Mouse (Mus musculus) ovary, adult 18-20 months (tissue): ENCODE measurements around the gene Tmem39b.
A peak's percentile ranks its signal among the peaks of the same experiment; 100 is the strongest.

Experiments used
- DNase-seq: peaks from one replicate; pipeline ENCODE4 v3.0.0; 2022; ENCODE audit warnings: low spot score, mixed read lengths

Gene Tmem39b

DNA sequence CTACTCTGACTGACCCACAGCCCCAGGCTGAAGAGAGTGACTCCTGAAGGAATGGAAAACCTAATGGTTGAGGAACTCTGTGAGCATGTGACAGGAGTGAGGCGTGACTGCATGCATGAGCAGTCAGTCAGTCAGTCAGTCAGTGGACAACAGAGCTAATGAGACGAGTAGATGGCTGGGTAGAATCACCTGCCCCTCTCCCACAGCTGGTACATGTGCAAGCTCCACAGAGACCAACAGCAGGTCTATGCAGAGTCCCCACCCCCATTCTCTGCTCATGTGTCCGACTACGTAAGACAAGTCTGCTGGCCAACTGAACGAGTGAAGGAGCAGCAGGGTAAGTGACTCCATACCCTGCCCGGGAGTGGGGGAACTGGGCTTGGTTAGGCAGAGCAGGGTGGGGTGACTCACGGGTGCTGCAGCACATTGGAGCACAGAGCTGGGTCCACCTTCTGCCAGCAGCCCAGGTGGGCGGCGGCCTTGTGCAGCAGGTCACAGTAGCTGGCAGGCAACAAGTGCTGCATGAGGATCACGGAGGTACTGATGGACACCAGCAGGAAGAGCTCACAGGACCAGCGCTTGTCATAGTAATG lies 12.6 kb downstream of the Tmem39b start:
- DNase-seq, result no peak

DNA sequence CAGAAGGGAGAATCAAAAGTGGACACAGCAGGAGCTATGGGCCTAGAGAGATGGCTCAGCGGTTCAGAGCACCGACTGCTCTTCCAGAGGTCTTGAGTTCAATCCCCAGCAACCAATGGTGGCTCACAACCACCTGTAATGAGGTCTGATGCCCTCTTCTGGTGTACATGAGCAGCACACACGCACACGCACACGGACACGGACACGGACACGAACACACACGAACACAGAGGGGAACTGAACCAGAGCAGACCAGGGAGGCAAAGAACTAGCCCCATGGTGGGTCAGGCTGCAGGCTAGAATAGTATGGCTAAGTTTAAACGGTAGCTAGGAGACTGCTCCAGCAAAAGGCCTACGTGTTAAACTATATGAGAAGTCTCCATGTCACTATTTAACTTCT lies 14.8 kb downstream of the Tmem39b start:
- DNase-seq, result no peak

DNA sequence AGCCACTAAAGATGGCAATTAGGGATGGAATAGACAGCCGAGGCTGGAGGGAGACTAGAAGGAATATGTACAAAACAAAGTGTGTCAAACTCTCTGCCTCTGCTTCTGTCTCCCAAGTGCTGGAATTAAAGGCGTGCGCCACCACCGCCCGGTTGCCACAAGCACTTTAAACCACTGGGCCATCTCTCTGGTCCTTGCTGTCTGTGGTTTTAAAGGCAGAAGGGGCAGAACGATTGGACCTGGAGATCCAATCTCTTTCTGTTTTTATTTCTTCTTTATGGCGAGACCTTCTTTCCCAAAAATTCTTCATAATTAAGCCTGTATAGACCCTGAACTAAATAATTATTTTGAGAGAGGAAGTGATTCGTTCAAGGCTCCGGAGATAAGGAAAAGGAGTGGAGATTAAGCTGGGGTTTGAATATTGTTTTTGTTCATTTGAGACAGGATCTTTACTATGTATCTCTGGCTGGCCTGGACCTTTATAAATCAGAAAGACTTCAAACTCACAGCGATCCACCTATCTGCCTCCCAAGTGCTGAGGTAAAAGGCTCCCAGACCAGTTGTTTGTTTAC lies 23.7 kb downstream of the Tmem39b start:
- no peak for DNase-seq

DNA sequence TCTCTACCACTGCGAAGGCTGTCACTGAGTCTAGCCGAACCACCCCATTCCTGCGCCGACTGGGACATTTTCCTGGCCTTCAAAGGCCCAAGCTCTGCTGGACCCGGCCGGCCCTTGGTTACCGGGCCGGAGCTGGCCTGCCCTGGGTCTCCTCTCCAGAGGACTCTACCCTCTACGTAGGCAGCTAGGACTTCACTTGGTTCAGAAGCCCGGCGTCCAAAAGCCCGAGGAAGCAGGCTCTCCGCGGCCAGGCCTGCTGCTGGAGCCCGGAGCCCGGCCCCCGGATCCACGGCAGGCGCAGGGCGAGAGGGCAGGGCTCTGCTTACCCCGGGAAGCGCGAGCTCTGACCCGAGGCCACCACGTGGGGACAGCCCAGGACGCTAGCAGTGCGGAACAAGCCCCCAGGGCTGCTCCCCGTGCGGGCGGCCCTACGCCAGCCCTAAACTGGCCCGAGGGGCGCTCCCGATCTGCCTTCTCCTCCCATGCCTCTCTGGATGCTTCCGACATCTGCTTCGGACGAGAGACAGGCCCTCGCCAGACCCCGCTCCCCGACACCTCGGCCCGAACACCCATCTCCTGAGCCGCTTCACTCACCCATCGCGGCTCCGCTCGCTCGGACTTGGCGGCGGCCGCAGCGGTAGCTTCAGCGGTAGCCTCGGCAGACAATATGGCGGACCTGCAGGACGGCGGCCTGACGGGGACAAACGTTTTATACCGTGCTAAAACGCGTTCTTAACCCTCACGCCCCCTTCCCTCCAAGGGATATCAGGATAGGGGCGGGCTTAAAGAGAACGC lies 24.4 kb downstream of the Tmem39b start, which contains the start of gene Kpna6:
Gene Kpna6, minus strand, starts transcription at position 685 of the 795 bp plus-strand sequence.
- peak; percentile 81 for DNase-seq

GRCm38 (mm10) chr4:129671491-129672082 lies 25.1 kb downstream of the Tmem39b start:
- no peak for DNase-seq

DNA sequence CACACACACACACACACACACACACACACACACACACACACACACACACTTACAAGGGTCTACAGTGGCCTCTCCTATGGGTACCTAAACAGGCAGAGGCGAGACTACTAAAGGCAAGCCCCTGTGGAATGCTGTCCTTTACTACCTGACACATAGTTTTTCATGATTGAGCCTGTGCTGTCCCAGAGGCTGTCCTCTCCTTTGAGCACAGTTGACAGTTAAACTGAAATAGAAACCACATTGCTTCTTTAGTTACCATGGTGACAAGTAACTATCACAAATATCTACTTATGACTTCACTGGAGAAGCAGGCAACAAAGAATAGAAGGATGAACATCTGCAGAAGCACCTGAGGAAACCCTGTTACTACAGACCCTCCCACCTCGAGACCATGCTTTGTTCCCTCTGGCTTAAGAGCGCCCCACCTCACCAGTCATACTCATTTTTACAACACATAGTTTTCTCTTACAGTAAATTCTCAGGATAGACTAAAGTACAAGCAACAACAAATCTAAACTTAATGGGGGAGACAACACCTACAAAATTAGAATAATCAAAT lies 34.3 kb downstream of the Tmem39b start:
- DNase-seq, result no peak

- no peak for DNase-seq
Observed at GRCm38 (mm10) chr4:129661584-129661983, 35.1 kb downstream of the Tmem39b start.

- DNase-seq, result no peak
Observed at GRCm38 (mm10) chr4:129654770-129655169, 41.9 kb downstream of the Tmem39b start.

DNA sequence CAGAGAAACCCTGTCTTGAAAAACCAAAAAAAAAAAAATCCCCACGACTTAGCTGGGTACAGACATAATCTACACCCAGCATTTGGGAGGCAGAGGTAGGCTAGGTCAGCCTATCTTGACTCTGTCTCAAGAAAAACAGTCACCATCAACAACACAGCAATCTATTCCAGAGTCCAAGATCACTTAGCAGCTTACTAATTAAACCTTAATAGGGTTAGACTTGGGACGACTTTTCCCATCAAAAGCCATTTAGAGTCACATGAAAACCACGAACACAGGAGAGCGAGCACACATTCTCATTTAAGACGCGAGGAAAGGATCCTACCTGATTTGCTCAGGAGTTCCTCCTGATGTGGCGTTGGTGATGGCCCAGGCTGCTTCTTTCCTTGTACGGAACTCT lies 46.3 kb downstream of the Tmem39b start:
- no peak for DNase-seq

GRCm38 (mm10) chr4:129648656-129649055 lies 48.0 kb downstream of the Tmem39b start:
- no peak for DNase-seq

GRCm38 (mm10) chr4:129645204-129645603 lies 51.4 kb downstream of the Tmem39b start:
- DNase-seq, result no peak

GRCm38 (mm10) chr4:129641756-129642155 lies 54.9 kb downstream of the Tmem39b start:
- DNase-seq, result no peak

GRCm38 (mm10) chr4:129640638-129641467 lies 55.8 kb downstream of the Tmem39b start, which contains the start of gene Txlna:
Txlna (minus strand) TSS chr4:129641065.
- peak; percentile 96 for DNase-seq

GRCm38 (mm10) chr4:129640101-129640637 lies 56.5 kb downstream of the Tmem39b start:
- DNase-seq, result peak; percentile 26

DNA sequence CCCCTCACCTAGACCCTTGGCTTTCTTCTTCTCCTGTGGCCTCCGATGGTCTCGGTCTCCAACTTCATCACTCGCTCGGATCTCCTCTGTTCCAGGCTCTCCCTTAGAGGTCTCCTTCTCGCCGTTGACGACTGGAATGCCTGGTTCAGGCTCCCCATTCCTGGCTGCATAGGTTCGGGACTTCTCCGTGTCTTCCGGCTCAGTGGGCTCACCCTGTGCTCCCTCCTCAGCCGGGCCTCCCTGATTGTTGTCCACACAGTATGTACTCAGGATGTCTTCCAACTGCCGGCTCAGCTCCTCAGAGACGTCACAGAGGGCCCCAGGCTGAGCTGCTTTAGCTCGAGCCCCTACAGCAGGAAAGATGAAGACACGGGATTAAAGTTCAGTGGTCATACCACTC lies 57.4 kb downstream of the Tmem39b start:
- no peak for DNase-seq

GRCm38 (mm10) chr4:129633852-129634251 lies 62.8 kb downstream of the Tmem39b start:
- no peak for DNase-seq

DNA sequence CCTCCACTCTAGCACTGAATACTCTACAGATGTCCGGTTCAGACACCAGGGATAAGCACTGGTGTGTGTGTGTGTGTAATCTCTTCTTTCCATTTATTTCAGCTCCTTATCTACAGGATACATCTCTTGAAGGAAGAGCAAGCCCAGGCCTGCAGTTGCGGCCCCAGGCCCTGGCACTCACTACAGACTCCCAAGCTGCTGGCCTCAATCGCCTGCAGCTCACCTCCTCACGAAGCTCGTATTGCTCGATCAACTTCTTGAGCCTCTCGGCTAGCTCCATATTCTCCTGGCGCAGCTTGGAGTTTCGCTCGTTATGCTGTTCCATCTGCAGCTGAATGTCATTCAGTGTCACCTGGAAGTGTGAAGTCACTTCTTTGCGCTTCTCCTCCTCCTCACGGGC lies 64.8 kb downstream of the Tmem39b start:
- no peak for DNase-seq

GRCm38 (mm10) chr4:129630944-129631343 lies 65.7 kb downstream of the Tmem39b start:
- no peak for DNase-seq
